Mouse (Mus musculus): Measurements from ENCODE around the gene Tmem160.

- TF ChIP-seq EP300 (IDR thresholded peaks at IDR 0.05; ENCODE audit: low read depth): no peak
- no peak for TF ChIP-seq CTCF (IDR thresholded peaks at IDR 0.05; ENCODE audit: low read depth)
Measured at GRCm38 (mm10) chr7:16489948-16490347, 37.4 kb downstream of the Tmem160 start.
